Mouse (Mus musculus) megakaryocyte-erythroid progenitor cell, adult 5-6 weeks (primary cell): ENCODE measurements around the gene Zfr. TPM values are rescaled to one million over a fixed set of nuclear protein-coding genes. Genes with fewer than 3 reads are reported as not detected.
"Not testable (repeated sequence)": the region's sequence is repeated elsewhere in the genome, so short reads cannot be mapped to it uniquely, and the experiment has no call there.

Source experiments
- ATAC-seq: replicated peaks from 2 replicates; pipeline ENCODE4 v1.8.0; 2016; ENCODE audit warnings: mild to moderate bottlenecking, inconsistent platforms; ENCODE audit not compliant: severe bottlenecking, poor library complexity, low FRiP score, low TSS enrichment
- total RNA-seq, 2 experiments: library from RNA; stranded (forward) in 1 of 2; stranded (reverse) in 1 of 2; fragments of 200-1000, 215-1000 nt in 1 of 2; fragments of >200 nt in 1 of 2; fragmentation: Nextera tagmentation in 1 of 2; gene quantifications; 2 replicates each; pipeline ENCODE4 v1.2.3; 2014 to 2017

Gene Zfr
- total RNA-seq, 2 experiments from 2014 or later: 71.9 to 100 TPM

DNA sequence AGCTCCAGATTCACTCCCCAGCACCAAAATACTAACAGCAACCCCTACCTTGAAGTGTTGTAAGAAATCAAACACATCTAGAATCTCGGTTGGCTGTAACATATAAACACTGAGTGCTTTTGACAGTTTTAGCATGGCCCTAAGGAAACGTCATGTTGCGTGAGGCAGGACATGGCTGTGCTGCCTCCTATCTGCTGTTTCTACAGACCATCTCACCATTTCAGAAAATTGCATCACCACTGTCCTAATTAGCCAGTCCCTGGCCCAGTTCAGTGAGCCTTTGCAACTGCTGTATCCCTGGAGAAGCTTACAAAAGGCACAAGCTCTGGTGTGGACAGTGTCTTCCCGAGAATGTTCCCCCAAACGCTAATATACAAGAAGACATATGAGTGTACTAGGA, 16.7 kb upstream of the Zfr start:
- no peak for ATAC-seq

DNA sequence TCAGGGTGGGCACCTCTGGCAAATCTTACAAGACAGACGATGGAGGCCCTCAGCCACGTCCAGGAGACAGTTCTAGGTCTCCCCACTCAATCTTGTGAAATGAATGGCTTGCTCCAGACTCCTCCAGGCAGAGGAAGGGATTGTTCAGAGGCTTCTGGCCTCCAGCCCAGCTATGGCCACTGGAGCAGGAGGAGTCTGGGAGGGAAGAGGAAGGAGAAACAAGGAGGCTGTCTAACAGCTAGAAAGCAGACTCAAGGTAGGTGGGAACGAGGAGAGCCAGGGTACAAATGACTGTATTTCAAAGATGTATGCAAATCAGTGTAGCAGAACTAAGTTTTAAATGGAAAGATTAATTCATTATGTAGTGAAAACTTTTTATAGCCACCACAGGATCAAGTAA, 13.9 kb upstream of the Zfr start:
- no peak for ATAC-seq

DNA sequence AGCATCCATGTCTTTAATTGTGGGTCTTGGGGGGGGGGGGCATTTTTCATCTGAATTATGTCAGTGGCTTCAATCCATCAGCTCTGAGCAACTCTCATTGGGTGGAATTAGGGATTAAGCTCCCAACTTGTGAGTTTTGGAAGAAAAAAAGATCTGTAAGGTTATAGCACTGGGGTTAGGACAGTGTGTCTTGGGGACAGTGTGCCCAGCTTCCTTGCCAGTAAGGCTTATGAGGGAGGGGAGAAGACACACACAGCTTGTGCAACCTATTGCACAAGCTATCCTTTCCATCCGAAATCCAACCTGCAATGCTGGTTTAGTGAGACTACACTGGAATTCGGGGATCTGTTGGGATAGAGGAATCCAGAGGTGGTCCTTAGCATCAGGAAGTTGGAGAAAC, 12.8 kb upstream of the Zfr start:
- no peak for ATAC-seq

DNA sequence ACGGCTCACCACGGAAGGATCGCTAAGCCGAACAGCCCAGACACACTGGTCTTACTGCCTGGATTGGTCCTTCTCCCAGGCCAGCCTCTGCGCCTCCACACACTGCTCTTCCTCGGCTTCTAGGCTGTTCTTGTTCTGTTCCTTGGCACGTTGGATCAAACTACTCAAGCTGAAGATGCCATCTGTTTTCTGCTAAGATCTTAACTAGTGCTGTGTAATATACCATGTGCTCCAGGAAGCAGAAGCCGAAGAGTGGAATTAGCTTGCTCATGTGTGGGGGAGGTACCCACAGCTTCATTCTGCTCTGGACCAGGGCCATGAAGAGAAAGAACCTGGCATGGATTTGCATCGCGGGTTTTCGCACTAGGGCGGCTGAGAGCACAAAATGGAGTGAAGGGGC, 11.2 kb upstream of the Zfr start:
- ATAC-seq: no peak

DNA sequence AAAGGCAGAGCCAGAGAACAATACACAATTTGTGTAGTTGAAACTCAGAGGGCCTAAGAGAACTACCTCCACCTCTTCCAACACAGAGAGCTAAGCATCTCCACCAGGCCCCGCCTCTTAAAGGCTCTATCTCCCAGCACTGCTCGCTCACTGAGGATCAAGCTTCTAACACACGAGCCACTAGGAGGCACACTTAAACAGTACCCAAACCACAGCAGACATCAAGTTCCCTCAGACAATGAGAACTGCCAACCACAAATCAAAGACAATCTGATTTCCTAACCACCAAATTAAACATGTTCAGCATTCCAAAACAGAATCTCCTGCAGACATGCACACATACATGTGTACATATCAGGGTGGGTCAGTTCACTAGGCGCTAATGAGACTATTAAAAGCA, 9.4 kb upstream of the Zfr start:
- ATAC-seq: peak; percentile 92

DNA sequence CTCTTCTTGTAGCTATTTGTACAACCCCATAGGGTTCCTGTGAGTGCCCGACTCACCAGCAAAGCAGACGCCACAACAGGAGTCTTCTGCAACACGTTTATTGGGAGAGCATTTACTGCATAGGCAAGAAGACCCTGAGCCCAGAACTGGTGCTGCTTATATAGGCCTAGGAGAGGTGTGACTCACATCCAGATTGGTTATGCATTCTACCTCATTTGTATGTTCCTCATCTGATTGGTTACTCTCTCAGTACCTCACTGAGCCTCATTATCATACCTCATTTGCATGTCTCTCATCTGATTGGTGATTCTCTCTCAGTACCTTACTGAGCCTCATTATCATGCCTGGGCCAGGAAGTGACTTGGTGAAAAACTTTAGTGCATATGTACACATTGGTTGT, 8.7 kb upstream of the Zfr start:
- not testable (repeated sequence) for ATAC-seq

DNA sequence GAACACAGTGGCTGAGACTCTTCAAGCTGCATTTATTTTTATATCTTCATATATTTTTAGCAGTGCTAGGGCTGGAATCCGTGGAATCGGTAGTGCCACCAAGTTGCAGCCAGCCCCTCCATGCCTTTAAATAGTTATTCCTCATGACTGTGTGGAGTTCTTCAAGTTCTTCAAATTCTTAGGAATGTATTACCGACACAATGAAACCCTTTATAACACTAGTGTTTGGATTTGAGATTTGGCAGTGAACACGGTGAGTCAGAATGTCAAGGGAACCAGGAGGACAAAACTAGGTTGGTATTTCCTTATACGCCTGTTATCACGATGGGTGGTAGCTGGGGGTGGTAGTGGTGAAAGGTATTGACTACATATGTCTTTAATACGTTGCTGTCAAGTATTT, 6.4 kb upstream of the Zfr start:
- no peak for ATAC-seq

DNA sequence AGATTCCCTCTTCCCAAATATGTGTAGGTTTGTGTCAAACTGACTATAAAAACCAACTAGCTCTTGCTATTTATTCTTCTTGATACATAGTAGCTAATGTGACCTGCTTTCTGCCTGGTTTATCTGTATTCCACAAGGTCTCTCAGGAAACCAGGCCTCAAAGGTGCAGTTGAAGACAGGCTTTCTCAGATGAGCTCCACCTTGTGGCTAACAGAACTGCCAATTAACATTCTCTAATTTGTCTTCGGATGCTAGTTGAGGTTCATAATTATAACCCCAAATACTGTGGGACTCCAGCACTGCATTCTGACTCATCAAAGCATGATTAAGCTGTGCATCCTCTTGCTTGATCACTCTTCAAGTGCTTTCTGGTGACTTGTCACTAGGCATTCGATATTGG, 4.2 kb upstream of the Zfr start:
- ATAC-seq: peak; percentile 40

DNA sequence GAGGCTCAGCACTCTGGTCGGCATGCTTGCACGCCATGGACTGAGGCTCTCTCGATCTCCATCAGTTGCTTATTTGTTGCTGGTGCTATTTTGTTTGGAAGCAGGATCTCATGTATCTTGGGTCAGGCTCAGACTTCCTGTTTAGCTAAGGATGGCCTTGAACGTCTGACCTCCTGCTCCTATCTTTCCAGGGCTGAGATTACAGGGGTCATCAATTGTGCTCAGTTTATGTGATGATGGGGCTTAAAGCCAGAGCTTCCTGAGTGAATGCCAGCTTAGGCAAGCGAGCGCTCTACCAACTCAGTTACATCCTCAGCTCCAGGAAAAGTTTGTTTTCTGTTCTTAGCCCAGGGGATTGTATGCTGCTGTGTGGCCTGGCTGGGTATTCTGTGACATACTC, 3.1 kb upstream of the Zfr start:
- no peak for ATAC-seq

DNA sequence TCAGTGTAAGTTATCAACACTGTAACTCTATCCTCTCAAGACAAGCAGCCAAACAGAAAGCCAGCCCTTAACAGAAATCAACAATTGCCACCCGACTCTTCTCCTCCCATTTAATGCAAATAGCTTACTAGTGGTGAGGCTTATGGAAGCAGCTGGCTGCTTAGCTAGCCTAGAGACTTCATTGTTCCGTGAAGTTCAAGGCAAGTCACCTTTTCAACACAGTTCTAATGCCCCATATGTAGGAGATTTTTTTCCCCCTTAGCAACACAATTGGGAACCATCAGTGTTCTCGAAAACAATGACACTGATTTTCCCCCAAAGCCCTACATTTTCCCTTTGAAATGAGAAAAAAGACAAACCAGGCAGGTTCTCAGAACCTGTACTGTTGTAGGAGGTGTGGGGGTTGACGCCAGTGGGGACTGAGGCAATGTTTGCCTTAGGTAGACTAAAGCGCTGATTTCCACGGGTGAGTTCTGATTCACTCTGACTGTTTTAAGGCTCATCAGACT, 1.9 kb upstream of the Zfr start:
- no peak for ATAC-seq

DNA sequence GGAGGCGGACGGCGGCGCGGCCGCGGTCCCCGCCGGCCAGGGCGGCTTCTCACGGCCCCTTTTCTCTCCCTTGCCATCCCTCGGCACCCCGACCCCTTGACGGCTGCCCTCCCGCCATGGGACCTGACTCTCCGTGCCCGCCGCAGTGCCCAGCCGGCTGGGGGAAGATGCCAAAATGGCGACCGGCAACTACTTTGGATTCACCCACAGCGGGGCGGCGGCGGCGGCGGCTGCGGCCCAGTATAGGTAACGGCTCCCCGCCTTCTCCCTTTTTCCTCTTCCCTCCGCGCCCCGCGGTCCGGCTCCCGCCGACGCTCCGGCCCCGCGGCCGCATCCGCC, 431 bp downstream of the Zfr start:
- no peak for ATAC-seq

DNA sequence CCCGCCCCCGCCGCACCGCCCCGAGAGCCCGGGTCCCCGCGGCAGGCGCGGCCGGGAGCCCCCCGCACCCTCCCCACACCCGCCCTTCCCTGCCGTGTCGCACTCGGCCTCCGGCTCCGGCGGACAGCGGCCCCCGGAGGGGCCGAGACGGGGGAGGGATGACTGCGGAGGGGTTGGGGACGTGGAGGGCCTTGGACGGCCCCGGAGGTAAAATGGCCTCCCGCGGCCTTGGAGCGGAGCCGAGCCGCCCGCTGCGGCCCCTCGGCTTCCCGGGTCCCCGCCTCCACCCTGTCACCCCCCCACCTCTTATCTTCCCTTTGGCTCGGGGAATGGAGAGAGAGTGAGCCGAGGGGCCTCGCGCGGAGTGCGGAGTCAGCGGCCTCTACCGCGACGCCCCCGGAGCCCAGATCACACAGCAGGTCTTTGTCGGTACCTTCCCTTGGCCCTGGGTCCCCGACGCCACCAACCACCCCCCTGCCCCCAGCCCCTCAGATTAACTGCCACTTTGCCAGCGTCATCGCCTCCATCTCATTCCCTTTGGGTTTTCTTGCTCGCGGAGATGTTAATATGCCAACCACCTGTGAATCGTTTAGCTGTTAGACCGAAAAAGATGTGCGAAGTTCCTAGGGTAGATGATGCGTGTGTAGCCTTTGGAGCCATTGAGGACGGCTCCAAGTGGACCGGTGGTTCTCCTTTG, 949 bp downstream of the Zfr start:
- peak; percentile 66 for ATAC-seq

DNA sequence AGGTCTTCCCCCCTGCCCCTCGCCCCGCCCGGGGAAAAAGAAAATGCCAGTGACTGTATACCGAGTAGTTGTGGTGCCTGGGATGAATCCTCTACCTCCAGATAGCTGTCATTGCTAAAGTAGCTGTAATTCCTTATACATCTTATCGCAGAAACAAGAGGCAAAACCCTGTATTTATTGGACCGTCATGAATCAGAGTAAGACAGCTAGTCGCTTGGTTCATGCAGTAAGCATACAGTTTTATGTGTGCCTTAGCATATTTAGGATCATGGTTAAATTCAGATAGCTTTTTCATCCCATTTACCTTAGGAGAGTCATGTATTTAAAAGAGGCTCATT, 1.5 kb downstream of the Zfr start:
- ATAC-seq: no peak

DNA sequence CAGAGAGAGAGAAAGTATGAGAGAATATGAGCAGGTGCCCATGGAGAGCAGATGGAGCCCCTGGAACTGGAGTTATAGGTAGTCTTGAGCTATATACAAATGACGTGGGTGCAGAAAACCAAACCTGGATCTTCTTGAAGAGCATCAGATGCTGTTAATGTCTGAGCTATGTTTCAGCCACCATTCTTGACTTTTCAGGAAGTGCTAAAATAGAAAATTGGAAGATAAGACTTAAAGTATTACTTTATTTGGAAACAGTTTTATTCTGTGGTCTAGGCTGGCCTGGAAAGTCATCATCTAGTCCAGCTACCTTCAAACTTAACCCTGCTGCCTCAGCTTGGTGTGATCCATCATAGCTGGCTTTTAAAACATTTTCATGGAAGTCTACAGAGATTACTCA, 7.3 kb downstream of the Zfr start:
- ATAC-seq: no peak

DNA sequence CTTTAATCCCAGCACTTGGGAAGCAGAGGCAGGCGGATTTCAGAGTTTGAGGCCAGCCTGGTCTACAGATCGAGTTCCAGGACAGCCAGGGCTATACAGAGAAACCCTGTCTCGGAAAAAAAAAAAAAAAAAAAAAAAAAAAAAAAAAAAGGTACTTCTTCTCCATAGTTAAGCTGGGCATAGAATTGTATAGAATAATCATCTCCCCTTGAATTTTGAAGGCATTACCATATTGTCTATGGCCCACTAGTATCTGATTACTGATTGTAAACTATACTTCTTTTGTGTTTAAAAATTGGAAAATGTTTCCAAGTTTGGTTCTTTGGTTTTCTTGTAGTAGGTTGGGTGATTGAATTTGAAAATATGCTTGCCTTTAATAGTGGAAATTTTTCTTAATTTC, 13.2 kb downstream of the Zfr start:
- ATAC-seq: not testable (repeated sequence)

DNA sequence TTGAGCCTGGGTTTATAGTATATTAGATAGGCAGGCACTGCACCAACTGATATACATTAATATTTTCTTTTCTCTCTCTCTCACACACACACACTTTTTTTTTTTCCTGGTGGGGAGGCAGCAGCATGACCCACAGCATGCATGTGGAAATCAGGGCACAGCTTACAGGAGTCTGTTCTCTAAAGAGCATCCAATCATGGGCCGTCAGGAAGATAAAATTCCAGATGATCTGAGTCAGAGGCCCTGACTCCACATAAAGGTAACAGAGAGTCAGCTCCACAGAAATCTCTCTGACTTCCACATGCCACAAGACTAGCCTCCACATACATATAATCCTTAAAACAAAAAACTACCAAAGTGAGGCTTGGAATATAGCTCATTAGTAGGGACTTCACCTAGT, 16.9 kb downstream of the Zfr start:
- ATAC-seq: no peak

DNA sequence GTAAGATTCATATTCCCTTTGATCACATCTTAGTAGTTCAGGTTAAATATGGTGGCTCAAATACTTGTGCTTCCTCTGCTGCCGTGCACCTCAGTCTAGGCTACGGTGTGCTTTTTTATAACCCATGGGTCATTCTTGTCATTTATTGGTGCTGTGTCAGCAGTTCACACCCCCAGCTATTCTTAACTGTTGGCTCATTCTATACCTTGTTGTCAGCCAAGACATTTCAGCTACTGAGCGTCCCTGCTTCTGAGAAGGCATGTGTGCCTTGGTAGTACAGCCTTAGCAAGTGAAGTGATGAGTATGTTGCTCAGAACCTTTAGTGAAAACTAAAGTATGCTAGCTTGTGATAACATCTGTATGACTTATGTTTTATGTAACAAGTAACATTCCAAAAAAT, 17.7 kb downstream of the Zfr start:
- no peak for ATAC-seq

DNA sequence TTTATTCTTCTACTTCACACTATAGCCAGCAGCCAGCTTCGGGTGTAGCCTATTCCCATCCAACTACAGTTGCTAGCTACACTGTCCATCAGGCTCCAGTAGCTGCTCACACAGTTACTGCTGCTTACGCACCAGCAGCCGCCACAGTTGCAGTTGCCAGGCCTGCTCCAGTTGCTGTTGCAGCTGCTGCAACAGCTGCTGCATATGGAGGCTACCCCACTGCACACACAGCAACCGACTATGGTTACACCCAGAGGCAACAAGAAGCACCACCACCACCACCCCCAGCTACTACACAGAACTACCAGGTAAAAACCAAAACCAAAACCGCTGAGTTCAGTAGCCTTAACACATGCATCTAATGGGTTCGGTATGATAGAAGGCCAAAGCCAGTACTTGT, 18.7 kb downstream of the Zfr start:
- ATAC-seq: 0 out of 2 replicates have a peak, but pooled peaks have one; percentile 22

DNA sequence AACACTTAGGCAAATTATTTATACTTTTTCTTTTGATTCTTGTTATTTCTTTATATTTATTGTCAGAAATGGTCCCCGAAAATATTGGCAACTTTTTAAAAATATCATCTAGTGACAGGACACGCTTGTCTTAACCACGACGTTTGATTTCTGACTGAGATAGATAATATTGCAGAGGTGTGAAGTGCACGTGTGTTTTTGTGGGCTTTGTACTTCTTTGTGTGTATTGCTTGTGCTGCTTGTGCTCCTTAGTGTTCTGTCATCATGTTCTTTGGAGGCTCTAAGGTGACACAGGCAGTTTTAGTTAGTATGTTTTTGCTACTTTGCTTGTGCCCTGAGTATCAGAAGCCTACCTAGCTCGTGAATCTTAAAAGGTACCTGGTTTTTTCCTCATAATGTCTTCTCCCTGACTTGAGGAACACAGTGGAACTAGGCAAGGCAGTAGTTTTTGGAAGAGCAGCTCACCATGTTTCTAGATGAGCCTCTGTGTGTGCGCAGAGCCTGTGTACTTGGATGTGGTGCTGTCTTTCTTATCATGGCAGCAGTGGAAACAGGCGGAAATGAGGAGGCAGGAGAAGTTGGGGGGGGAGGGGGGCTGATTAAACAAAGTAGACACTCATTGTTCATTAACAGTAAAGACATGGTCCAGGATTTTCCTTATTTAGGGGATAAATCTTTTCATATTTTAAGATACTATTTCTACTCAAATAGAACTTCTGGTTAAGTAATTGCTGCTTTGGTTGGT, 23.5 kb downstream of the Zfr start:
- ATAC-seq: no peak; the same call in 1 of the 2 replicates

DNA sequence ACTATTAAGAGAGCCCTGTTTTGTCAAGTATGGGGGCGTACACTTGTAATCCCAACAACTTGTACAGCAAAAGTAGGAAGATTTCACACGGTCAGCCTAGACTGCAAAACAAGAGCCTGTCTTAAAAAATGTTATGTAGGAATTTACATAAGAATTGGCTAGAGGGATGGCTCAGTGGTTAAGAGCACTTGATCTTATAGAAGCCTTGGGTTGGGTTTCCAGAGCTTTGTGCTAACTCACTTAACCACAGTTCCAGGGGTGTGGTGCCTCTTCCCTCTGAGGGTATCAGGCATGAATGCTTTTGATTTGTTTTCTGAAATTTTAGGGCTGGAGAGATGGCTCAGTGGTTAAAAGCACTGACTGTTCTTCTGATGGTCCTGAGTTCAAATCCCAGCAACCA, 29.8 kb downstream of the Zfr start:
- no peak for ATAC-seq

DNA sequence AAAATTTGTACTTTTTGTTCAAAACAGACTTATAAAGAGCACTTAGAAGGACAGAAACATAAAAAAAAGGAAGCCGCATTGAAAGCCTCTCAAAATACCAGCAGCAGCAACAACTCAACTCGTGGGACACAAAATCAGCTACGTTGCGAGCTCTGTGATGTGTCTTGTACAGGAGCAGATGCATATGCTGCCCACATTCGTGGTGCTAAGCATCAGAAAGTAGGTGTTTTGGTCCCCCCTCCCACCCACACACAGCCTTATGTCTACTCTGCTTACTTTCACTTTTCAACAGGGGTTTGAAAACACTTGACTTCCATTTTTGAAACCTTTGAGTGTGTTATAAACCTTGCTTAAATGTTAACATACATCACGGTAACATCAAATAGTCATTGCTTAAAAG, 31.9 kb downstream of the Zfr start:
- no peak for ATAC-seq
